Mouse (Mus musculus) hindbrain, embryonic 11.5 days (tissue): Measurements from ENCODE around the gene Gm20715. TPM values are rescaled to one million over a fixed set of nuclear protein-coding genes. Genes with fewer than 3 reads are reported as not detected.
"Not testable (repeated sequence)": the region's sequence is repeated elsewhere in the genome, so short reads cannot be mapped to it uniquely, and the experiment has no call there.

Source experiments
- ATAC-seq: fragments of 200-750 bp; cut with Nextera tagmentation; 2 replicates; pipeline ENCODE4 v1.8.0; 2017; ENCODE audit warnings: mild to moderate bottlenecking, moderate TSS enrichment, moderate library complexity; ENCODE audit not compliant: low FRiP score
- DNase-seq: peaks from one replicate; pipeline ENCODE4 v3.0.0-alpha.2; 2015; ENCODE audit warnings: low spot score
- H3K27ac ChIP-seq: fragments of 300-500 bp; sonication (generic); 2 replicates; pipeline ENCODE4 v1.5.1; 2014; ENCODE audit warnings: mild to moderate bottlenecking, low read depth, low read length
- H3K27me3 ChIP-seq: fragments of 300-500 bp; sonication (generic); 2 replicates; pipeline ENCODE4 v1.6.1; 2014; ENCODE audit warnings: mild to moderate bottlenecking, low read length, moderate library complexity, mixed read lengths; ENCODE audit not compliant: control insufficient read depth, insufficient read depth
- H3K36me3 ChIP-seq: fragments of 300-500 bp; sonication (generic); 2 replicates; pipeline ENCODE4 v1.6.1; 2014; ENCODE audit warnings: mild to moderate bottlenecking, low read length, moderate library complexity, mixed read lengths; ENCODE audit not compliant: control insufficient read depth, insufficient read depth
- H3K4me1 ChIP-seq: fragments of 300-500 bp; sonication (generic); replicated peaks from 2 replicates; pipeline ENCODE4 v1.6.1; 2014; ENCODE audit warnings: low read length, mixed read lengths; ENCODE audit not compliant: control insufficient read depth, insufficient read depth
- H3K4me2 ChIP-seq: fragments of 300-500 bp; sonication (generic); replicated peaks from 2 replicates; pipeline ENCODE4 v1.6.1; 2014; ENCODE audit warnings: mild to moderate bottlenecking, low read depth, low read length
- H3K4me3 ChIP-seq: fragments of 300-500 bp; sonication (generic); 2 replicates; pipeline ENCODE4 v1.5.1; 2014; ENCODE audit warnings: low read depth, low read length
- H3K9ac ChIP-seq: fragments of 300-500 bp; sonication (generic); 2 replicates; pipeline ENCODE4 v1.6.1; 2014; ENCODE audit warnings: low read depth, low read length
- H3K9me3 ChIP-seq: fragments of 300-500 bp; sonication (generic); 2 replicates; pipeline ENCODE4 v1.6.1; 2016; ENCODE audit warnings: low read length; ENCODE audit not compliant: control insufficient read depth
- WGBS: fragments of 180-500 bp; shearing (Covaris S2); extraction: QIAGEN DNeasy Blood & Tissue Kit; methylation state at CpG from one replicate; pipeline ENCODE4 v1.1.7; 2014; 5-methylcytosine and 5-hydroxymethylcytosine counted together
- polyA plus RNA-seq: library from polyadenylated mRNA; unstranded; fragments of >200 nt; fragmentation: Nextera tagmentation; extraction: Ambion mirVana; gene quantifications from 2 replicates; pipeline ENCODE4 v1.2.1, GENCODE M21; 2014

Gene Gm20715
- polyA plus RNA-seq, 1 experiment from 2014 or later: not detected

GRCm38 (mm10) chr7:6456399-6456798, 46.3 kb downstream of the Gm20715 start:
- Histone ChIP-seq H3K9me3 (no peaks in the 10 kb centered on the region), H3K27me3 (no peaks in the 10 kb centered on the region), H3K9ac (no peak overlapping the region), H3K4me3 (no peak overlapping the region), H3K27ac (no peak overlapping the region), H3K4me2 (no peak overlapping the region), H3K4me1 (no peaks in the 10 kb centered on the region), H3K36me3 (no peaks in the 10 kb centered on the region)
- no peak for ATAC-seq
- no peak for DNase-seq
- WGBS: 44% methylated on average over 3 of the region's 3 CpGs

- DNase-seq (no peak), ATAC-seq (no peak)
- H3K4me3 ChIP-seq: no peak within 1 kb of the TSS
- H3K9me3 ChIP-seq: no peaks in the 10 kb centered on the region
- no peaks in the 10 kb centered on the region for H3K4me1 ChIP-seq
- H3K27me3 ChIP-seq: no peaks in the 10 kb centered on the region
- no peak within 1 kb of the TSS for H3K27ac ChIP-seq
- no peaks in the 10 kb centered on the region for H3K36me3 ChIP-seq
- no peak within 1 kb of the TSS for H3K9ac ChIP-seq
- no peak within 1 kb of the TSS for H3K4me2 ChIP-seq
Measured at GRCm38 (mm10) chr7:6466951-6467350, 56.9 kb downstream of the Gm20715 start, which contains the start of gene Olfr1346. Gene Olfr1346, plus strand, starts transcription at chr7:6467101.

- not testable (repeated sequence) for H3K36me3 ChIP-seq, ATAC-seq, H3K4me1 ChIP-seq, H3K27me3 ChIP-seq, H3K27ac ChIP-seq, H3K9ac ChIP-seq, H3K4me3 ChIP-seq, DNase-seq, H3K9me3 ChIP-seq, H3K4me2 ChIP-seq
- 87% methylated on average over 2 of the region's 2 CpGs for WGBS
Measured at GRCm38 (mm10) chr7:6477633-6478032, 67.6 kb downstream of the Gm20715 start.

- Histone ChIP-seq H3K27ac (no peak within 1 kb of the TSS), H3K27me3 (no peaks in the 10 kb centered on the region), H3K4me1 (no peaks in the 10 kb centered on the region), H3K36me3 (no peaks in the 10 kb centered on the region), H3K4me3 (no peak within 1 kb of the TSS), H3K4me2 (no peak within 1 kb of the TSS), H3K9ac (no peak within 1 kb of the TSS), H3K9me3 (no peaks in the 10 kb centered on the region)
- ATAC-seq (no peak), DNase-seq (no peak)
- WGBS: 39% methylated on average over 2 of the region's 2 CpGs
Measured at GRCm38 (mm10) chr7:6486841-6487240, 76.8 kb downstream of the Gm20715 start, which contains the start of gene Olfr5. Gene Olfr5, minus strand, starts transcription at chr7:6486941.

Other genes with a start within 250 kb of the Gm20715 start
- 67.9 and 73.1 TPM in 2 replicates for gene Zfp444, start 238.1 kb upstream of the Gm20715 start, polyA plus RNA-seq
- not detected in 2 replicates for gene Galp, start 213.2 kb upstream of the Gm20715 start, polyA plus RNA-seq
- not detected in 2 replicates for gene Zscan5b, start 188.0 kb upstream of the Gm20715 start, polyA plus RNA-seq
- gene Epp13, start 157.6 kb upstream of the Gm20715 start, polyA plus RNA-seq: not detected in 2 replicates
- gene Zfp667, start 123.7 kb upstream of the Gm20715 start, polyA plus RNA-seq: 15.1 and 16.5 TPM in 2 replicates
- gene Zfp583, start 79.0 kb upstream of the Gm20715 start, polyA plus RNA-seq: 8.5 and 10.3 TPM in 2 replicates
- 2.5 and 3.7 TPM in 2 replicates for gene Gm3854, start 66.5 kb upstream of the Gm20715 start, polyA plus RNA-seq
- 3.4 and 3.5 TPM in 2 replicates for gene Zfp78, start 47.0 kb upstream of the Gm20715 start, polyA plus RNA-seq
- gene Zfp28, start 27.0 kb upstream of the Gm20715 start, polyA plus RNA-seq: 14.2 and 15.3 TPM in 2 replicates
- gene Smim17, start 11.6 kb upstream of the Gm20715 start, polyA plus RNA-seq: 0.76 and 0.78 TPM in 2 replicates
- not detected in 2 replicates for gene Olfr1344, start 28.4 kb downstream of the Gm20715 start, polyA plus RNA-seq
- gene Olfr1336, start 45.9 kb downstream of the Gm20715 start, polyA plus RNA-seq: 0.03 TPM in 1 of 2 replicates, not detected in the other
- not detected in 2 replicates for gene Olfr1346, start 56.8 kb downstream of the Gm20715 start, polyA plus RNA-seq
- not detected in 2 replicates for gene Olfr5, start 76.7 kb downstream of the Gm20715 start, polyA plus RNA-seq
- not detected in 2 replicates for gene Olfr1347, start 89.5 kb downstream of the Gm20715 start, polyA plus RNA-seq
- gene Olfr1348, start 98.5 kb downstream of the Gm20715 start, polyA plus RNA-seq: not detected in 2 replicates
- gene Olfr1349, start 112.7 kb downstream of the Gm20715 start, polyA plus RNA-seq: not detected in 2 replicates
- gene Olfr1350, start 154.6 kb downstream of the Gm20715 start, polyA plus RNA-seq: not detected in 2 replicates